Mouse (Mus musculus) spleen, postnatal 4 days (tissue): ENCODE data around the gene Zc3h18.

ENCODE experiments used
- DNase-seq, 2 experiments: peaks; one replicate each; pipeline ENCODE4 v3.0.0; 2022; ENCODE audit warnings: low spot score in 2 of 2

The Zc3h18 gene

DNA sequence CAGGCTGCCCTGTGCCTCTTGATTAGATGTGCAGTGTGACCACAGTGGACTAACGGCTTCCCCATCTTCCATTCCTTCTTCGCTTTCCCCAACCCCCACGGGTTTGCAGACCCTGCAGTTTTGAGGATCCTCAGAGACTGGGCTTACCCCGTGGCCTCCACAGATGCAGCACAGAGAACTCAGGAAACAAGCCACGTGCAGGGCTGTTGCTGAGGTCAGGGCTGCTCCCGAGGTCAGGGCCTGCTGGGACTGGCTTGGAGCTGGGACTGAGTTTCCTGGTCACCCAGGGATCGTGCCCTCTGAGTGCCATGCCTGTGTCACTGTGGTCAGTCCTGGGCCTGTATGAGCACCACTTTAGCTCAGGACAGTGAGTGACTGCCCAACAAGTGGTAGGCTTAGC, 88.6 kb downstream of the Zc3h18 start:
- DNase-seq: no peak
